Mouse (Mus musculus) forebrain, embryonic 10.5 days (tissue): ENCODE data around the gene Cep128. TPM values are rescaled to one million over a fixed set of nuclear protein-coding genes. Genes with fewer than 3 reads are reported as not detected.

Experiments used
- DNase-seq: peaks from one replicate; pipeline ENCODE4 v3.0.0-alpha.2; 2017; ENCODE audit warnings: low spot score; ENCODE audit errors: extremely low spot score
- H3K27ac ChIP-seq: fragments of 300-500 bp; sonication (generic); 2 replicates; pipeline ENCODE4 v1.5.1; 2016; ENCODE audit warnings: mild to moderate bottlenecking
- H3K27me3 ChIP-seq: fragments of 300-500 bp; sonication (generic); 2 replicates; pipeline ENCODE4 v1.6.1; 2016; ENCODE audit warnings: mild to moderate bottlenecking; ENCODE audit not compliant: poor library complexity, severe bottlenecking
- H3K36me3 ChIP-seq: fragments of 300-500 bp; sonication (generic); replicated peaks from 2 replicates; pipeline ENCODE4 v1.6.1; 2016; ENCODE audit warnings: mild to moderate bottlenecking, moderate library complexity
- H3K4me1 ChIP-seq: fragments of 300-500 bp; sonication (generic); 2 replicates; pipeline ENCODE4 v1.6.1; 2016
- H3K4me3 ChIP-seq: fragments of 300-500 bp; sonication (generic); 2 replicates; pipeline ENCODE4 v1.5.1; 2016; ENCODE audit warnings: mild to moderate bottlenecking, moderate library complexity
- H3K9me3 ChIP-seq: fragments of 300-500 bp; sonication (generic); 2 replicates; pipeline ENCODE4 v1.6.1; 2016; ENCODE audit warnings: mild to moderate bottlenecking, moderate library complexity
- WGBS: fragments of 180-500 bp; shearing (Covaris S2); methylation state at CpG from one replicate; pipeline ENCODE4 v1.1.7; 2016; 5-methylcytosine and 5-hydroxymethylcytosine counted together
- polyA plus RNA-seq: library from polyadenylated mRNA; unstranded; fragments of >200 nt; fragmentation: Nextera tagmentation; extraction: Ambion mirVana; gene quantifications from 2 replicates; pipeline ENCODE4 v1.2.1, GENCODE M21; 2016

The Cep128 gene
- polyA plus RNA-seq, 1 experiment from 2014 or later, result 11.4 TPM

DNA sequence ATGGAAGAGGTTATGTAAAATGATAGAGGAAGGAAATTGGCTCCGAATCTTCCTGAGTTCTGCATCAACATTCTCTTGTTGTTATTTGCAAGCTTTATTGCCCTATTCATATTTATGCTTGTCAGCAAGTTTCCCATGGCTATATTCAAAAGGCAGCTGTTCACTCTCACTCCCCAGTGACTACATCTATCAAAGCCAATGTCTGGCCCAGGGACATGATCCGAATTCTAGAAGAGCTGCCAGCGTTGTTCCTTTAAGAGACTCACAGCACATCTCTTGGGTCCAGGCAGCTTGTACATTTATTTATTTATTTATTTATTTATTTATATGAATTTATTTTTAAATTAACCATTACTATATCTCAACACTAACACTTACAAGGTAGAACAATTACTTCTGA lies 235.1 kb downstream of the Cep128 start:
- H3K36me3 ChIP-seq, result no peaks in the 10 kb centered on the region
- DNase-seq, result no peak
- H3K4me3 ChIP-seq, result no peak overlapping the region
- no peak overlapping the region for H3K27ac ChIP-seq
- H3K9me3 ChIP-seq, result no peaks in the 10 kb centered on the region
- H3K4me1 ChIP-seq, result no peaks in the 10 kb centered on the region
- H3K27me3 ChIP-seq, result no peaks in the 10 kb centered on the region
- 91% methylated on average over 3 of the region's 3 CpGs for WGBS

DNA sequence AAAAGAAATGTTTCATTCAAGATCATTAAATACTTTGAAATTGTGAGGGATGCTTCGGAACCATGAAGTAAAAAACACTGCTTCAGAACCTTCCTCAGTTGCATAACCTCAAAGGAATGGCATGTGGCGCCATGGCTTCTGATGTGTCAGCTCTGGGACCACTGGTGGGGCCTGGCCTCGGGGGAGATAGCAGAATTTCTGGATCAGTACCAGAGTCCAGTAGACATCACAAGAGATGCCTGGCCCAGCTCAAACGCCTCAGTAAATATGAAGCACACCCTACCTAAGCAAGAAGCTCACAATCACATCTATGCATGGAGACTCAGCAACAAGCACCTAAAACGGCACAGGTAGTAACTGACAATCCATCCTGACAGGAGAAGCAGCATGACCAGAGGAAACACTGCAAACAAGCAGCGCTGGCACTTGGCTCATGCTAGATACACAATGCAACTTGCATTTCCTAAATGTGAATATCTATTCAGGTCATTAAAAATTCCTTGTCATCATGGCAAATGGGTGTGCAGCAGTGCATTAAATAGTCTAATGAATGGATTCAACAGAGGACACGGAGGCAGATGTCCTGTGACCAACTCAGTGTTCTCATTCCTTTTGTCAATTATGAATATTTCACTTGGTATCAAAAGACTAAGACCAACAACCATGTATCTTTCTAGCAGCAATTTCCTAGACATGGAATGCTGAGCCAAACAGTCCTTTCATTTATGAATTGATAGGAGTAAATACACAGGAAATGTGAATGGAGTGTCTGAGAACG lies 249.3 kb downstream of the Cep128 start:
- DNase-seq, result no peak
- Histone ChIP-seq H3K27ac (no peak overlapping the region), H3K27me3 (no peaks in the 10 kb centered on the region)

DNA sequence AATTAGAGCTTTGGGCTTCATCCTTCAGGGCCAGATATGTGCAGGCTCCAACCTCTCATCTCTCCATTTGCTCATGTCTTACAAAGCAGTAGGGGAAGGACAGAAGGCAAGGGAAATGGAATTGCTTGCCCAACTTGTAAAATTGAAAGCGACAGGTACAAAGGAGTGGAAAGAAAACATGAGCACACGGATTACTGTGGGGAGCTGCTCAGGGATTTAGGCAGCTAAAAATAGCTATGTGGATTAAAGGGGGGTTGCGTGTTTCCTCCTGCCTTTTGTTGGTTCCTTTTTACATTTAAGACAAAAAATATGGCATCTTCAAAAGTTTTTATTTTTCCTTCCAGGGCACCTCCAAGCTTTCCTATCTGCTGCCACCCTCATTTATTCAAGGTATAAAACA lies 269.2 kb downstream of the Cep128 start:
- WGBS, result 62% methylated on average over 3 of the region's 3 CpGs
- no peaks in the 10 kb centered on the region for H3K4me1 ChIP-seq
- H3K27ac ChIP-seq, result no peak overlapping the region
- no peak overlapping the region for H3K4me3 ChIP-seq
- H3K27me3 ChIP-seq, result no peaks in the 10 kb centered on the region
- H3K9me3 ChIP-seq, result no peaks in the 10 kb centered on the region
- H3K36me3 ChIP-seq, result no peaks in the 10 kb centered on the region
- DNase-seq, result no peak

More for the DNA sequence above, 249.3 kb downstream of the Cep128 start:
- Histone ChIP-seq H3K36me3 (no peaks in the 10 kb centered on the region), H3K4me3 (no peak overlapping the region), H3K4me1 (peaks cover 6% of the 10 kb centered on the region; the same call in 1 of the 2 replicates), H3K9me3 (no peaks in the 10 kb centered on the region)
- WGBS, result 86% methylated on average over 8 of the region's 8 CpGs

DNA sequence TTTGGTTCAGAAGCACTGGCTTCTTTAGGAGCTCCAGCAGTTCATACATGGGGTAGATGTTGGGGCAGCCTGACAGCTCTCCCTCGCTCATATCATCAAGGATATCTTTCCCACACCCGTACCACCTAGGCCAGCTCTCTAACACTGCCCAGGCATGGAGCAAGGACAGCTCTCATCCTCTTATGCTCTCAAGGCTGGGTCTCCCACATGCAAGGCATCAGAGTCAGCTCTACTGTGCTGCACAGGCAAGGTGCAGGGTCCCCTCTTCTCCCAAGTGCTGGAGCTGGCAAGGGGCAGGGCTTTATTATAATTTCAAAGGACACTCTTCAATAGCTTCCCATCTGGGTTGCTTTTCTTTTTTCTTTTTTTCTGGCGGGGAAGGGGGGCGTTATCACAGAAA lies 280.9 kb downstream of the Cep128 start:
- DNase-seq, result no peak
- H3K9me3 ChIP-seq, result no peaks in the 10 kb centered on the region
- peaks cover 11% of the 10 kb centered on the region for H3K4me1 ChIP-seq
- WGBS, result 77% methylated on average over 4 of the region's 4 CpGs
- H3K36me3 ChIP-seq, result no peaks in the 10 kb centered on the region
- no peak overlapping the region for H3K27ac ChIP-seq
- no peak overlapping the region for H3K4me3 ChIP-seq
- H3K27me3 ChIP-seq, result peaks cover 4% of the 10 kb centered on the region; the same call in 1 of the 2 replicates

DNA sequence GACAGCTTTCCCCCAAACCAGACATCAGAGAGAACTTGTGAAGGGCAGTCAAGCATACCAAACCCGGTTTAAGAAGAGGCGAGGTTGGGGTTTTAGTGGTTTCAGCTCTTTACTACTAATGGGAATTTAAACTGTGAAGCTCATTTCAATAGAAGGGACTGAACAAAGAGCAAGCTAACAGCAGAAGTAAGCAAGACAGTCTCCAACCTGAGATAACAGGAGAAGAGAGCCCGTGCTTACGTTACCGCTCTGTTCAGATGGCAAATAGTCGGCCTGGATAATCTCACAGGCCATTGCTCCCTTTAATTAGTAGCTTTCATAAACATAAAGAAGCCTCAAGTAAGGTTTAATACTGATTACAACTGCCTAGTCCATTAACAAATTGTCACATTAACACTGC lies 286.3 kb downstream of the Cep128 start:
- no peak overlapping the region for H3K4me3 ChIP-seq
- no peak overlapping the region for H3K27ac ChIP-seq
- peaks cover 14% of the 10 kb centered on the region for H3K4me1 ChIP-seq
- H3K36me3 ChIP-seq, result no peaks in the 10 kb centered on the region
- H3K27me3 ChIP-seq, result peaks cover 4% of the 10 kb centered on the region; the same call in 1 of the 2 replicates
- H3K9me3 ChIP-seq, result no peaks in the 10 kb centered on the region
- DNase-seq, result no peak
- WGBS, result 31% methylated on average over 6 of the region's 6 CpGs

DNA sequence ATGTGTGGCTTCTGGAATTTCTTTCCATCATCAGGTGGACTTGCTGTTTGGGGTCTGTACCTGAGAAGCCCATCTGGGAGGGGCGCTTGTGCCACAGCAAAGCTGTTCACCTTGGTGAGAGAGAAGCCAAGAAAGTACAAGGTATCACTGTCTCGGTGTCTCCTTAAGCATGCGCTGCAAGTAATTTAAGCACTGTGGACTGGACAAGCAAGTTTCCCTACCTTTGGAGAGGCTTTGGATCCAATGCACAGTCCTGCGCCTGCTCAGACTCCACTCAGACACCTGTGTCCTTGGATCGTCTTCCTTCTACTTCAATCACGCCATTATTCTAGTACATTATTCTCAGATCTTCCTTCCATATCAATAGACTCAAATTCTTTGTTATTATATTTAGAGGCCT lies 288.0 kb downstream of the Cep128 start:
- Histone ChIP-seq H3K27me3 (peaks cover 4% of the 10 kb centered on the region; the same call in 1 of the 2 replicates), H3K4me1 (peaks cover 14% of the 10 kb centered on the region), H3K36me3 (no peaks in the 10 kb centered on the region), H3K9me3 (no peaks in the 10 kb centered on the region), H3K4me3 (no peak overlapping the region), H3K27ac (no peak overlapping the region)
- WGBS, result 93% methylated on average over 6 of the region's 6 CpGs
- no peak for DNase-seq

DNA sequence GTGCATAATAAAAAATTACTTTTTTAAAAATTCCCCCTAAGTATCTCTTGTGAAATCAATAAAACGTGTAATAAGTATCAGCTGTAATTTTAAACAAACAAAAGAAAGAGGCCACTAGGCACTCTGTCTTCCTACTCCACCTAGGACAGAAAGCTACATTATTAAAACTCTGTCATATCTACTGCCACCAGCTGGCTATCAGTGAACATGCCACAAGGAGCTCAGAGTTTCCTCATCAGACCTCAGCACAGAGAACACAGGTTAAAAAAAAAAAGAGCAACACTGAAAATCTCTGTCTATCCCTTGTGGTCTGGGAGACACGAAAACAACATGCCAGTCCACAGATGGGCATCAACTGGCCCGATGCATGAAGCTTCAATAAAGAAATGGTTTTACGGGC lies 295.9 kb downstream of the Cep128 start:
- Histone ChIP-seq H3K27me3 (no peaks in the 10 kb centered on the region), H3K36me3 (no peaks in the 10 kb centered on the region), H3K4me1 (no peaks in the 10 kb centered on the region), H3K9me3 (no peaks in the 10 kb centered on the region), H3K4me3 (no peak overlapping the region), H3K27ac (no peak overlapping the region)
- DNase-seq, result no peak
- 90% methylated on average over 4 of the region's 4 CpGs for WGBS

DNA sequence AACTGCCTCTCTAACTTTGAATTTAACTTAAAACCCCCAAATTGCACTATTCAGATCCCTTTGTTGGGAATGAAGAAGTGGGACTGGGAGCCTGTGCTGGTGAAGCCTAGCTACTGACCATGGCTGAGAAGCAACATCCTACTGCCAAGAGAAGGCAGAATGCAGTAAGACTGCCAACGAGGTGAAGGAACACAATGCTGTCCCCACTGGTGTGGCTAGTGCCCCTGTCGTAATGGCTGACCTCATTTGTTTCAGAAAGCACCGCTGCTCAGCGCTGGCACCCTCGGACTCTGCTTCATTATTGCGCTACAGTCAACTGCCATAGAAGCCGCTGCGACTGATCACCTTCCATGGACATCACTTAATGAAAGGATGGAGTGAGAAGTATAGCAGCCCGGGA lies 298.2 kb downstream of the Cep128 start:
- Histone ChIP-seq H3K27me3 (no peaks in the 10 kb centered on the region), H3K27ac (no peak overlapping the region), H3K4me1 (0 out of 2 replicates have a peak, but pooled peaks cover 2% of the 10 kb centered on the region), H3K9me3 (no peaks in the 10 kb centered on the region), H3K36me3 (no peaks in the 10 kb centered on the region), H3K4me3 (no peak overlapping the region)
- DNase-seq, result no peak
- WGBS, result 91% methylated on average over 9 of the region's 9 CpGs

DNA sequence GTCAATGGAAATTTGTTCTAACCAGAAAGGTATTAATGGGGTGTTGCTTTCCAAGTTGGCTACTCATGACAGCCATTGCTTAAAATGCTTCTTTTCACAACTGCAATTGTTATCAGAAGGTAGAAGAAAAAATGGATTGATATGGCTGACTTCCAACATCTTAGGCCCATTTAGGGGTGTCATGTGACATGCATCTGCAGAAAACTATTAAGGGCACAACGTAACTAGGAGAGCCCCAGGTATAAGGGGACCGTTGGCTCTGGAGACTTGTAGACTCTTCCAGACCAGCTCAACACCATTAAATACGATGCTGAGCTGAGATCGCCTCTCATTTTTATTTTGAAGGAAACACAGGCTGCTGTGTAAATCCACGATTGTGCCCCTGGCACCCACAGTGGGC lies 308.6 kb downstream of the Cep128 start:
- Histone ChIP-seq H3K27ac (no peak overlapping the region), H3K27me3 (no peaks in the 10 kb centered on the region), H3K4me1 (no peaks in the 10 kb centered on the region), H3K9me3 (no peaks in the 10 kb centered on the region), H3K4me3 (no peak overlapping the region), H3K36me3 (no peaks in the 10 kb centered on the region)
- WGBS, result 96% methylated on average over 5 of the region's 5 CpGs
- no peak for DNase-seq

DNA sequence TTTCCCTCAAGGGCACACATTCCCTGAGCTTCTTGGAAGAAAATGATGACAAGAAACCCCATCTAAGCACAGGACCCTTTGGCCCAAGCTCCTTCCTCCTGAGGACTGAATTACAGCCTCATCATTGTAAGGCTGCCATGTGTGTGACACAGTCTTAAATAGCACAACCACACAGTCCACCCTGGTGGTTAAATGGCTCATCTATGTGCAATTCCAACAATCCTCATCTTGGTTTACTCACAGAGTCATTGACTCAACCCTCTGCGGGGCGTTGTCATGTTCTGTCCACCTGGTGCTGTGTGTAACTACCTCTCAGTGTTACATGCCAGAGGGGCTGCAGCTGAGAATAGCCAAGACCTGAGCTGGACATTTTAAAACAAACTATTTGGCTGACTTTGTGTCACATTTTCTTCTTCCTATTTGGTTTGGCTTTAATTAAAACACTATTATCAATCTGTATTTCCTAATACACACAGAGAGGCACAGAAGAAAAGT lies 313.6 kb downstream of the Cep128 start:
- Histone ChIP-seq H3K4me1 (no peaks in the 10 kb centered on the region), H3K27me3 (no peaks in the 10 kb centered on the region), H3K36me3 (no peaks in the 10 kb centered on the region), H3K9me3 (no peaks in the 10 kb centered on the region), H3K27ac (no peak overlapping the region), H3K4me3 (no peak overlapping the region)
- WGBS, result 92% methylated on average over 2 of the region's 2 CpGs
- DNase-seq, result no peak

DNA sequence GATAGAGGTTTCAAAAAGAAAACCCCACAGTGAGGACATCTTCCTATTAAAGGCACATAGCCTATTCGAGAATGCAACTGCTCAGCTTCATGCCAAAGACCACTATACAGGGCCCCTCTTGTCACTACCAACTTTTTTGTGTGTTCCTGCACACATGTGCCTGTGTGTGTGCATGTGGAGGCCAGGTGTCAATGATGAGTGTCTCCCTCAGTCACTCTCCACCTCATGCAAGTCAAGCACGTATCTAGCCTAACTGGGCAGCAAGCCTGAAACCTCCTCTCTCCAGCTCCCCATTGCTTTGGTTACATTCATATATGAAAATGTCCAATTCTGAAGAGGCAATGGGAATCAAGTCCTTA lies 317.1 kb downstream of the Cep128 start:
- Histone ChIP-seq H3K4me1 (no peaks in the 10 kb centered on the region), H3K27ac (no peak overlapping the region), H3K36me3 (no peaks in the 10 kb centered on the region), H3K4me3 (no peak overlapping the region), H3K9me3 (no peaks in the 10 kb centered on the region), H3K27me3 (no peaks in the 10 kb centered on the region)
- no peak for DNase-seq
- WGBS, result 86% methylated on average over 2 of the region's 2 CpGs

DNA sequence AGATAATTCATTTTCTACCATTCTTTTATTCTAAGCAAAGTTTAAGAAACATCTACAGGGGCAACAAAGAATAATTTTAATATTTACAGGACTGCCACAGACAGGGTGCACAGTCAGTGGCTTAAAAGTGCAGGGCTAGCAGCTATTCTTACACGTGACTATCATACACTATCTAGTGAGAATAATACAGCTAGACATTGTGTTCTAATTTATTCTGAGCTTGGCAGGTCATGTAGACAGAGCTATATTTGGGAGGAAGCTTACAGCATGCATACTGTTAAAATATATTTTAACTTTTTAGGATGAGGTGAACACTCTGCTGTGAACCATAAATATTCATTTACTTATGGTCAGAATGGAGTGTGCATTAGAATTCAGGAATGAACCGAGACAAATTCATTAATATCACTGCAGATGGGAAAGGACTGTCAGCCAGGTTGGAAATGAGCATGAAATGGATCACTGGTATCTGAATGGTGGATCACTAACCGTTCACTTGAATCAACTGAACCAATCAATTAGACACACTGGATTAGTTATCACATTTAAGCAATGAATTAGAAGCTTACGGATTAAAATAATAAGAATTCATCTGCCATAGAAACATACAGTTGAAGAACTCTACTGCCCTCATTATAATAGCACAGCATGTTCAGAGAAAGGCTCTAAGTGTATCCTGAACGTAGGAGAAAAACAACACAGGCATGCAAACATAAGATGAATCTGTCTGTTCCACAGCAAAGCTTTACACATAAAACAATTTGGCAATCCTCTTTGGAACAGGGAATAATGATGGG lies 317.7 kb downstream of the Cep128 start:
- Histone ChIP-seq H3K9me3 (no peaks in the 10 kb centered on the region), H3K27me3 (no peaks in the 10 kb centered on the region), H3K36me3 (no peaks in the 10 kb centered on the region), H3K27ac (no peak overlapping the region), H3K4me1 (no peaks in the 10 kb centered on the region), H3K4me3 (no peak overlapping the region)
- WGBS, result 80% methylated on average over 5 of the region's 5 CpGs
- no peak for DNase-seq

DNA sequence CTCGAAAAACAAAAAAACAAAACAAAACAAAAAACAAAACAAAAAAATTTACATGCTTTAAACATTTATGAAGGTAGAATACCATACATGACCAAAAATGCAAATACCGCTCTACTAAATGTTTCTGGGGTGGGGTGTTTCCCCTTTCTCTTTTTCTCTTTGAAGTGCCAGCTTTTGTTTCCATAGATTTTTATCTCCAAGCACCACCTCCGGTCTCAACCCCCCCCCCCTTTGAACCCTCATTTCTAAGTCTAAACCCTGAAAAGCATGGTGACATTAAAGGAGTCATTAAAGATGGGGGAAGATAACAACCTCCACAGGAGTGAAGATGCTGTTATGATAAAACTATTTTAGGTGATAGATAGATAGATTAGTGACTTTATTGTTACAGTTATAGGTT lies 318.8 kb downstream of the Cep128 start:
- 86% methylated on average over 3 of the region's 3 CpGs for WGBS
- no peak overlapping the region for H3K27ac ChIP-seq
- no peaks in the 10 kb centered on the region for H3K4me1 ChIP-seq
- H3K4me3 ChIP-seq, result no peak overlapping the region
- H3K9me3 ChIP-seq, result no peaks in the 10 kb centered on the region
- DNase-seq, result no peak
- no peaks in the 10 kb centered on the region for H3K27me3 ChIP-seq
- H3K36me3 ChIP-seq, result no peaks in the 10 kb centered on the region
